Mouse (Mus musculus) neutrophil, adult 83 days (primary cell): ENCODE measurements around the gene Hsd17b3. TPM values are rescaled to one million over a fixed set of nuclear protein-coding genes. Genes with fewer than 3 reads are reported as not detected.

Experiments used
- total RNA-seq, 2 experiments: library from RNA; stranded (reverse); gene quantifications; one replicate each; pipeline ENCODE4 v1.2.4; 2023

Hsd17b3 gene
- not detected for total RNA-seq

GRCm38 (mm10) chr13:64089130-64089529 lies at the start of gene Hsd17b3:
Hsd17b3 (minus strand) TSS chr13:64089230.

GRCm38 (mm10) chr13:64128858-64129615 lies 40.0 kb upstream of the Hsd17b3 start, which contains the start of gene Slc35d2:
Slc35d2 (minus strand) TSS chr13:64129368.

Other genes with a start within 250 kb of the Hsd17b3 start
- gene Slc35d2, start 40.1 kb upstream of the Hsd17b3 start, total RNA-seq = 10 to 100 TPM; 17.1 to 24.9 TPM
- 10 to 100 TPM; 30.2 to 31.7 TPM for gene Zfp367, start 64.0 kb upstream of the Hsd17b3 start, total RNA-seq
- gene Habp4, start 72.6 kb upstream of the Hsd17b3 start, total RNA-seq = 1 to 10 TPM; 2.8 to 3.7 TPM
- 1 to 10 TPM; 2.6 to 4.1 TPM for gene Cdc14b, start 186.1 kb upstream of the Hsd17b3 start, total RNA-seq
- gene Aaed1, start 223.5 kb upstream of the Hsd17b3 start, total RNA-seq = 10 to 100 TPM; 27.6 to 30.6 TPM